Comparison of ENCODE assay signal across 7 mouse cellular contexts in the genomic region with DNA sequence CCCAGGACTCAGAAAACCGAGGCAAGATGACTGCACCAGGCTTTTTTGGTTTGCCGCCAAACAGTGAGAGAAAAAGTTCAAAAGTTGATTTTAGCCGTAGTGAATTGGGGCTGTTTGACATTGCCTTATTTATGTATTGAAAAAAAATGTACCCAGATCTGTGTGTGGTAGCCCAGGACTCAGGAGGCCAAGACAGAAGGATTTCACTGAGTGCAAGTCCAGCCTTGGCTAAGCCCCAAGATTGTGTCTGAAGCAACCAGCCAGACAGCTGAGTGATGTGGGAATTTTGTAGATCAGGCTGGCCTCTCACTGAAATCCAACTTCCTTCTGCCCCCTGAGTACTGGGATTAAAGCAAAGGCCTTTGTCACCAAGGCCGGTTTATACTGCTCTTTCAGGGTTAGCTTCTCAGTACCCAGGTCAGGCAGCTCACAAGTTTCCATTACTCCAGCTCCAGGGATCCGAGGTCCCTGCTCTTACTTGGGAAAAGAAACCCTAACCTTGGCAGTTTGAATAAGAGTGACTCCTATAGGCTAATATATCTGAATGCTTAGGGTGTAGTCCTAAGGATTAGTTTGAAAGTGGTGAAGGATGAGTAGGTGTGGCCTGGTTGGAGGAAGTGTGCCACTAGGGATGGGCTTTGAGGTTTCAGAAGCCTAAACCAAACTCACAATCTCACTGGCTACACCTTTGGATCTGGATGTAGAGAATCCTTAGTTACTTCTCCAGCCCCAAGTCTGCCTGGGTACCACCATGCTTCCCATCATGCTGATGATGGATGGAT. TPM values are rescaled to one million over a fixed set of nuclear protein-coding genes. Genes with fewer than 3 reads are reported as not detected.
DNase-seq lines count a peak whose midpoint lies in the region; ATAC-seq lines count a peak whose summit lies in the region.

No protein-coding gene starts in this region.

- H3K9me3 ChIP-seq in neural tube, embryonic 11.5 days (ENCODE audit: control insufficient read depth, low read length), result no peaks in the 10 kb centered on the region
- H3K9me3 ChIP-seq in hindbrain, embryonic 14.5 days (ENCODE audit: control insufficient read depth, low read length), result no peaks in the 10 kb centered on the region

- peak overlapping the region; percentile 91 for H3K4me2 ChIP-seq in neural tube, embryonic 11.5 days (ENCODE audit: low read depth)
- peak overlapping the region; percentile 62 for H3K4me2 ChIP-seq in hindbrain, embryonic 14.5 days (replicated peaks)

- no peaks in the 10 kb centered on the region for H3K27me3 ChIP-seq in neural tube, embryonic 11.5 days (ENCODE audit: control insufficient read depth, insufficient read depth, low read length)
- H3K27me3 ChIP-seq in hindbrain, embryonic 14.5 days (ENCODE audit: control insufficient read depth, insufficient read depth, low read length), result no peaks in the 10 kb centered on the region

- no peak for DNase-seq in neural tube, embryonic 11.5 days (ENCODE audit: low spot score)
- no peak for DNase-seq in neural tube, embryonic 10.5 days (ENCODE audit: extremely low spot score, low spot score)
- DNase-seq in cerebellum, postnatal 25 days, result peak; percentile 12 to 32
- no peak for DNase-seq in hindbrain, embryonic 14.5 days (ENCODE audit: low spot score)
- peak; percentile 51 for DNase-seq in lung, postnatal 36 days
- DNase-seq in ovary, postnatal 14 days (ENCODE audit: low spot score), result no peak
- no peak for DNase-seq in urinary bladder, postnatal 36 days (ENCODE audit: low spot score in 2 of 2)

- H3K36me3 ChIP-seq in neural tube, embryonic 11.5 days (ENCODE audit: control insufficient read depth, insufficient read depth, low read length), result peaks cover 4% of the 10 kb centered on the region
- H3K36me3 ChIP-seq in hindbrain, embryonic 14.5 days (replicated peaks; ENCODE audit: control insufficient read depth, insufficient read depth), result peaks cover 25% of the 10 kb centered on the region

- peak overlapping the region; percentile 73 for H3K4me3 ChIP-seq in neural tube, embryonic 11.5 days (ENCODE audit: low read depth, low read length)
- H3K4me3 ChIP-seq in hindbrain, embryonic 14.5 days (replicated peaks; ENCODE audit: low read length), result peak overlapping the region; percentile 77

- H3K4me1 ChIP-seq in neural tube, embryonic 11.5 days (ENCODE audit: control insufficient read depth, insufficient read depth, low read length), result peaks cover 8% of the 10 kb centered on the region
- H3K4me1 ChIP-seq in hindbrain, embryonic 14.5 days (replicated peaks; ENCODE audit: control insufficient read depth, insufficient read depth, low read length), result peaks cover 13% of the 10 kb centered on the region

- no peak for ATAC-seq in neural tube, embryonic 11.5 days (ENCODE audit: insufficient read depth, low FRiP score, low TSS enrichment)
- no peak for ATAC-seq in hindbrain, embryonic 14.5 days (ENCODE audit: low FRiP score)

- H3K27ac ChIP-seq in neural tube, embryonic 11.5 days (ENCODE audit: low read depth, low read length), result no peak overlapping the region
- peak overlapping the region; percentile 76 for H3K27ac ChIP-seq in hindbrain, embryonic 14.5 days

- peak overlapping the region; percentile 91 for H3K9ac ChIP-seq in neural tube, embryonic 11.5 days (ENCODE audit: low read length)
- H3K9ac ChIP-seq in hindbrain, embryonic 14.5 days, result peak overlapping the region; percentile 70

- 57% methylated on average over 5 of the region's 5 CpGs for WGBS in neural tube, embryonic 11.5 days
- 48% methylated on average over 5 of the region's 5 CpGs for WGBS in hindbrain, embryonic 14.5 days

RNA-seq across cellular contexts. Expression of a gene that starts 1.4 kb away (rescaled TPM):
- 64.9 and 68.2 TPM in 2 replicates for polyA plus RNA-seq in neural tube, embryonic 11.5 days (2014; fragmentation: Nextera tagmentation; extraction: Ambion mirVana)
- polyA plus RNA-seq in hindbrain, embryonic 14.5 days (2014; fragmentation: Nextera tagmentation; extraction: Ambion mirVana), result 86.5 and 96.9 TPM in 2 replicates

RNA-seq across cellular contexts. Expression of a gene that starts 13.1 kb away (rescaled TPM):
- polyA plus RNA-seq in neural tube, embryonic 11.5 days (2014; fragmentation: Nextera tagmentation; extraction: Ambion mirVana), result 2.4 and 2.6 TPM in 2 replicates
- 0.95 and 1.4 TPM in 2 replicates for polyA plus RNA-seq in hindbrain, embryonic 14.5 days (2014; fragmentation: Nextera tagmentation; extraction: Ambion mirVana)

RNA-seq across cellular contexts. Expression of a gene that starts 20.6 kb away (rescaled TPM):
- 220 and 232 TPM in 2 replicates for polyA plus RNA-seq in neural tube, embryonic 11.5 days (2014; fragmentation: Nextera tagmentation; extraction: Ambion mirVana)
- 261 and 267 TPM in 2 replicates for polyA plus RNA-seq in hindbrain, embryonic 14.5 days (2014; fragmentation: Nextera tagmentation; extraction: Ambion mirVana)

RNA-seq across cellular contexts. Expression of a gene that starts 24.7 kb away (rescaled TPM):
- not detected in 2 replicates for polyA plus RNA-seq in neural tube, embryonic 11.5 days (2014; fragmentation: Nextera tagmentation; extraction: Ambion mirVana)
- polyA plus RNA-seq in hindbrain, embryonic 14.5 days (2014; fragmentation: Nextera tagmentation; extraction: Ambion mirVana), result not detected in 2 replicates

Comparison
In these comparisons a context has a peak if more than half of its experiments do, and no peak if none do; other contexts are left out.
1. DNase-seq: peak in cerebellum, postnatal 25 days (2 of 2) and lung, postnatal 36 days (single experiment); none in neural tube, embryonic 11.5 days (single experiment), neural tube, embryonic 10.5 days (single experiment), hindbrain, embryonic 14.5 days (single experiment), ovary, postnatal 14 days (single experiment) and urinary bladder, postnatal 36 days (0 of 2).